Mouse (Mus musculus) lung, postnatal 0 days (tissue): Measurements from ENCODE around the gene Kcnh8. TPM values are rescaled to one million over a fixed set of nuclear protein-coding genes. Genes with fewer than 3 reads are reported as not detected.

Experiments used
- ATAC-seq: fragments of 200-750 bp; cut with Nextera tagmentation; 2 replicates; pipeline ENCODE4 v1.8.0; 2017; ENCODE audit warnings: moderate library complexity
- DNase-seq: peaks from one replicate; pipeline ENCODE4 v3.0.0-alpha.2; 2016; ENCODE audit warnings: low spot score
- H3K27ac ChIP-seq: fragments of 300-500 bp; sonication (generic); 2 replicates; pipeline ENCODE4 v1.5.1; 2014; ENCODE audit warnings: antibody characterized with exemption, mild to moderate bottlenecking, low read length, mixed read lengths
- H3K27me3 ChIP-seq: fragments of 300-500 bp; sonication (generic); replicated peaks from 2 replicates; pipeline ENCODE4 v1.6.1; 2014; ENCODE audit warnings: low read length, mixed read lengths; ENCODE audit not compliant: insufficient read depth
- H3K36me3 ChIP-seq: fragments of 300-500 bp; sonication (generic); 2 replicates; pipeline ENCODE4 v1.6.1; 2014; ENCODE audit warnings: low read length, mixed read lengths; ENCODE audit not compliant: insufficient read depth
- H3K4me1 ChIP-seq: fragments of 300-500 bp; sonication (generic); 2 replicates; pipeline ENCODE4 v1.6.1; 2014; ENCODE audit warnings: antibody characterized with exemption, low read depth, low read length, mixed read lengths; ENCODE audit not compliant: insufficient read depth
- H3K4me2 ChIP-seq: fragments of 300-500 bp; sonication (generic); replicated peaks from 2 replicates; pipeline ENCODE4 v1.6.1; 2014; ENCODE audit warnings: low read depth, mild to moderate bottlenecking, low read length, moderate library complexity, mixed read lengths
- H3K4me3 ChIP-seq: fragments of 300-500 bp; sonication (generic); 2 replicates; pipeline ENCODE4 v1.5.1; 2014; ENCODE audit warnings: low read depth, low read length
- H3K9ac ChIP-seq: fragments of 300-500 bp; sonication (generic); replicated peaks from 2 replicates; pipeline ENCODE4 v1.6.1; 2014; ENCODE audit warnings: low read depth, mild to moderate bottlenecking
- H3K9me3 ChIP-seq: fragments of 300-500 bp; sonication (generic); 2 replicates; pipeline ENCODE4 v1.6.1; 2016; ENCODE audit warnings: low read length, mixed read lengths
- CTCF ChIP-seq: IDR thresholded peaks from 2 replicates; pipeline ENCODE4 v1.5.1; 2016; ENCODE audit warnings: antibody characterized with exemption, mild to moderate bottlenecking
- EP300 ChIP-seq: IDR thresholded peaks from 2 replicates; pipeline ENCODE4 v1.6.1; 2016; ENCODE audit warnings: antibody characterized with exemption, mild to moderate bottlenecking, control low read depth
- WGBS: fragments of 180-500 bp; shearing (Covaris S2); extraction: QIAGEN DNeasy Blood & Tissue Kit; methylation state at CpG from one replicate; pipeline ENCODE4 v1.1.7; 2014; 5-methylcytosine and 5-hydroxymethylcytosine counted together
- polyA plus RNA-seq: library from polyadenylated mRNA; unstranded; fragments of >200 nt; fragmentation: Nextera tagmentation; extraction: Ambion mirVana; gene quantifications from 2 replicates; pipeline ENCODE4 v1.2.1, GENCODE M21; 2015

Gene Kcnh8
- 0.02 and 0.08 TPM in 2 replicates for polyA plus RNA-seq

DNA sequence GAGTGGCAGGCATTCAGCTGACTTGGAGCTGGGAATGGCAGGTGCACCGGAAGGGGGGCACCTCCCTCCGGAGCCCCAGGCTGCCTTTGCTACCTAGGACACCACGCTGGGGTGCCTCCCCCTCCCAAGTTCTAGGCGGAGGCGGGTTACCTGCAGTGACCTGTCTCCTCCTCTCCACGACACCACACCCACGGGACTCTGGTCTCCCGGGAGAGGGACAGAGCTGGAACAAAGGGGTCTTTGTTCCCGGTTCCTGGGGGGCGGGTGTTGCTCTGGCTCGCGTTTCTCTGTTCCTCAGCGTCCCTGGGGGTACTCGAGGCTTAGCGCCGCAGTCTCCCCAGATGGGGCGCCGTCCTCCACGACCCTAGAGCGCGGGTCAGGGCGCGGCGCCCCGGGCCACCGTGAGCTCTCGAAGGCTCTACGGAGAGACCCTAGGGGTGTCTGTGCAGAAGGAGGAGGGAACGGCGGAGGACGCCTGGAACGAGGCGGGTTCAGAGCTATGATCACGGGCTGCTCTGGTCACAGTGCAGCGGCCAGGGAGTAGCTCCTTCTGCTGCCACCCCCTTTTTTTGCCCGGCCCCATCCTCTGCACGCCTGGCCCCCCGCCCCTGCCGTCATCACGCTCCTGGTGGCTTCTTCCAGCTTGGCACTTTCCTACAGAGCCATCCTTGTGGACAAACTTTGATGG, at the start of gene Kcnh8:
Kcnh8 (plus strand) TSS at position 617 of the 688 bp plus-strand sequence.
- Histone ChIP-seq H3K4me3 (peak within 1 kb of the TSS; percentile 33), H3K9me3 (no peaks in the 10 kb centered on the region), H3K27me3 (no peaks in the 10 kb centered on the region), H3K4me1 (no peaks in the 10 kb centered on the region), H3K4me2 (peak within 1 kb of the TSS; percentile 67), H3K36me3 (no peaks in the 10 kb centered on the region), H3K27ac (no peak within 1 kb of the TSS), H3K9ac (no peak within 1 kb of the TSS)
- TF ChIP-seq CTCF (no peak), EP300 (no peak)
- WGBS: 3% methylated on average over 31 of the region's 40 CpGs
- ATAC-seq: no peak; the same call in 1 of the 2 replicates
- DNase-seq: no peak

DNA sequence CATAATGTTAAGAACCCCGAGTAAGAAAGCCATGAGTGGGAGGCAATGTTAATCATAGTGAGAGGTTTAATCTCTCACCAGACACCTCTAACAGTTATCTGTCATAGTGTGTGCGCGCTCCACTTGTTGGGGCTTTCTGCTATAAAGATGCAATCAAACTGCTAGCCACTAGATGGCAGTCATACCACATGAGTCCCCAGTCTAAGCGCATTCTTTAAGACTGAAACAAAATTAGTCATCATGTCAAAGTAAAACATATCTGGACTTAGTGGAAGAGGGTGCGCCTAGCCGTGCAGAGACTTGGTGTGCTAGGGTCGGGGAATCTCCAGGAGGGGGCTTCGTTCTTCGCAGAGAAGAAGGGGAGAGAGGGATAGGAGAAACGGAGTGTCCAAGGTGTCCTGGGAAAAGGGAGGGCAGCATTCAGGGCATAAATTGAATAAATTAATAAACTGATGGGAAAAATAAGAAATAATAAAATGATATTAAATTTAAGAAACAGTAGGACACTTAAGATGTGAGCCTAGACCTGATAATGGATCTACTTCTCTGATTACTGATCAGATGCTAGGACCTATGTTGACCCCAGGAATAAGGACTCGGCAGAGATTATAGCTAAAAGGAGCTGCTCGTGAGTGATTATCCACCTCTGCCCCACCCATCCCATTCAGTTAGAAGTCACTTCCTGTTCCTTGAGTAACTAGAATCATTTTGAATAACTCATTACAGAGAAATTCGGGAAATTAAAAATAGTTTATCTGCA, 42.4 kb upstream of the Kcnh8 start:
- 16% methylated on average over 13 of the region's 13 CpGs for WGBS
- no peak overlapping the region for H3K27ac ChIP-seq
- no peak overlapping the region for H3K9ac ChIP-seq
- no peaks in the 10 kb centered on the region for H3K9me3 ChIP-seq
- TF ChIP-seq EP300: no peak
- peak; percentile 86 for TF ChIP-seq CTCF
- ATAC-seq: peak; percentile 54
- H3K27me3 ChIP-seq: no peaks in the 10 kb centered on the region
- DNase-seq: peak; percentile 79
- no peaks in the 10 kb centered on the region for H3K4me1 ChIP-seq
- H3K4me3 ChIP-seq: no peak overlapping the region
- H3K4me2 ChIP-seq: no peak overlapping the region
- H3K36me3 ChIP-seq: no peaks in the 10 kb centered on the region

- no peaks in the 10 kb centered on the region for H3K9me3 ChIP-seq
- 41% methylated on average over 4 of the region's 4 CpGs for WGBS
- H3K4me3 ChIP-seq: no peak overlapping the region
- ATAC-seq: no peak
- no peaks in the 10 kb centered on the region for H3K27me3 ChIP-seq
- no peaks in the 10 kb centered on the region for H3K4me1 ChIP-seq
- H3K4me2 ChIP-seq: no peak overlapping the region
- no peak overlapping the region for H3K9ac ChIP-seq
- H3K36me3 ChIP-seq: no peaks in the 10 kb centered on the region
- peak; percentile 8 for DNase-seq
- H3K27ac ChIP-seq: no peak overlapping the region
- peak; percentile 36 for TF ChIP-seq CTCF
- TF ChIP-seq EP300: no peak
Measured at GRCm38 (mm10) chr17:52565467-52566155, 36.9 kb upstream of the Kcnh8 start.

GRCm38 (mm10) chr17:52569584-52570270, 32.8 kb upstream of the Kcnh8 start:
- ATAC-seq (no peak), DNase-seq (no peak)
- H3K4me2 ChIP-seq: no peak overlapping the region
- H3K36me3 ChIP-seq: no peaks in the 10 kb centered on the region
- WGBS: 58% methylated on average over 4 of the region's 4 CpGs
- no peaks in the 10 kb centered on the region for H3K4me1 ChIP-seq
- H3K9ac ChIP-seq: no peak overlapping the region
- no peaks in the 10 kb centered on the region for H3K27me3 ChIP-seq
- H3K4me3 ChIP-seq: no peak overlapping the region
- TF ChIP-seq EP300 (no peak), CTCF (peak; percentile 13; the same call in 1 of the 2 replicates)
- H3K9me3 ChIP-seq: no peaks in the 10 kb centered on the region
- no peak overlapping the region for H3K27ac ChIP-seq

DNA sequence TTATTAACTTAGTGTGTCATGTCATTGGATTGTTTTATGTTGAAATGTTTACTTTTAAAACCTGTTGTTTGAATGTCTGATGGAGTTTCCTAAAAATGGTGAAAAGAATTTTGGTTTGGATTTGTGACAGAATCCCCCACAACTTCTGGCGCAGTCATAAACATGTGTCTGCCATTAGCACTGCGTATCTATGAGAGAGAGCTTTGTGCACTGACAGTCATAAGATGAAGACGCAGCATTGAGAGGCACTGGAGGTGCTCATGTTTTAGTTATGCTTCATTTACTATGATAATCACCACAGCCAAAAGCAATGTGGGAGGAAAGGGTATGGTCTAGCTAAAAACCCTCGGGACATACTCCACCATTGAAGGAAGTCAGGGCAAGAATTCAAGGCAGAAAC, 30.3 kb upstream of the Kcnh8 start:
- WGBS: 75% methylated on average over 4 of the region's 4 CpGs

More for the DNA sequence above, 30.3 kb upstream of the Kcnh8 start:
- no peaks in the 10 kb centered on the region for H3K27me3 ChIP-seq
- no peak overlapping the region for H3K4me2 ChIP-seq
- no peaks in the 10 kb centered on the region for H3K36me3 ChIP-seq
- no peak overlapping the region for H3K4me3 ChIP-seq
- ATAC-seq: no peak
- no peak overlapping the region for H3K27ac ChIP-seq
- no peaks in the 10 kb centered on the region for H3K4me1 ChIP-seq
- H3K9me3 ChIP-seq: no peaks in the 10 kb centered on the region
- TF ChIP-seq EP300: no peak
- no peak for TF ChIP-seq CTCF
- H3K9ac ChIP-seq: no peak overlapping the region
- DNase-seq: no peak
